Mouse (Mus musculus) C2C12 (cell line): ENCODE measurements around the gene Cdc27.

Experiments
- CTCF ChIP-seq: IDR thresholded peaks from one replicate; pipeline ENCODE4 v1.5.1; 2011; ENCODE audit not compliant: control insufficient read depth, insufficient read depth, insufficient read length
- USF1 ChIP-seq: IDR thresholded peaks from one replicate; pipeline ENCODE4 v1.6.1; 2011; ENCODE audit warnings: low read depth, mild to moderate bottlenecking, control low read depth, moderate library complexity

DNA sequence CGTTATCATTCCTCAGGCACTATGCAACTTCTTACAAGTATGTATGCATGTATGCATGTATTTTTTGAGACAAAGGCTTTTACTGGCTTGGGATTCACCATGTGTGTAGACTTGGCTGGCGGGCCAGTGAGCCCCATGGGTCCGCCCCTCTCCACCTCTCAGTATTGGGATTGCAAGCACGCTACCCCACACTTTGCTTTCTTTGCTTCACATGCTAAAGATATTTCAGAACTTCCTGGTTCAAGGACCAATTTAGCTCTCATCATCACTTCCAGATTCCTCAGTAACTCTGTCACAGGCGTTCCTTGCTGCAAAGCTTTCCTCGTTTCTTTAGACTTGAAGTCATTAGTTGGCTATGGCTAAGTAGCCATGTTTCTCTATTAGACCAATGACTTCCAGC, 15.7 kb upstream of the Cdc27 start:
- no peak for TF ChIP-seq CTCF
- no peak for TF ChIP-seq USF1
